8 mouse cellular contexts compared by ENCODE assay signal in the genomic region with DNA sequence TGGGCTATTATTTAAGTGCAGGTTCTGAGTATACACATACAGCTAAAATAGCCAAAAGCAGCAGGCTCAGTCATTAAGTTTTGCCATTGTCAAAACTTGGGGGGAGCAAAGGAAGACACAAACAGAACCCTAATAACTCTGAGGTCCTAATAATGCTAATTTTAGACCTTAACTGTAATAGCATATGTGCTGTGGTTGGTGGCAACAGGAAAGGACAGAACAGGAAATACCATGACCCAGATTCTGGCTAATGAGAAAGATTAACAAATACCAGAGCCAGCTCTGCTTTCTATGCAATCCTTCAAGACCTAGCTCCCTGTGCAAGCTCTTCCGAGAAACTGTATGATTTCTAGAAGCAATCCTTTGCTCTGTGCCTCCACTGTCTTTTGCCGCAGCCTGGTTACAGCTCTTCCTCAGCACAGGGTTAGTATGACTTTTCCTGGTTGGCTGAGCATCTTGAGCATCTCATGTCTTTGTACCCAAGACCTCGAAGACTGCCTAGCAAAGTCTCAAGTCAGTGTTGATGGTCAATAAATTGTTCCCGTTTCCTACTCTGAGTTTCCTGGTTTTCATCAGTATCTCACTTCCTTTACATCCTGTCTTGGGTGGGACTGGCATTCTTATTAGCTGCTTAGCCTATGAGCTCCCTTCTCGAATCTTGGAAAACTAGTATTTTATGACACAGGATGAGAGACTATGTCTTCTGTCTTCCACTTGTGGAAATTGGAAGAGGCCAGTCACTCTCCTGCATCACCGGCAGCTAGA. TPM values are rescaled to one million over a fixed set of nuclear protein-coding genes. Genes with fewer than 3 reads are reported as not detected.
A peak's percentile ranks its signal among the peaks of the same experiment; 100 is the strongest.
DNase-seq lines count a peak whose midpoint lies in the region; ATAC-seq and TF ChIP-seq lines count a peak whose summit lies in the region.

No protein-coding gene starts in this region.

- peak; percentile 11; the same call in 1 of the 2 replicates for TF ChIP-seq POLR2A in lung, adult 2 months (IDR thresholded peaks at IDR 0.05; ENCODE audit: borderline replicate concordance, extremely low read depth, low read depth, low read length)
- no peak for TF ChIP-seq POLR2A in limb, embryonic 14.5 days (IDR thresholded peaks at IDR 0.05; ENCODE audit: borderline replicate concordance, extremely low read depth, insufficient read depth, insufficient read length)
- TF ChIP-seq POLR2A in olfactory bulb, adult 2 months (IDR thresholded peaks at IDR 0.05; ENCODE audit: insufficient read depth, low read depth, low read length): no peak

- no peak for DNase-seq in lung, adult 2 months
- DNase-seq in lung, adult 18-20 months: no peak
- peak; percentile 64 for DNase-seq in heart, embryonic 10.5 days (ENCODE audit: low spot score)
- no peak for DNase-seq in limb, embryonic 14.5 days (ENCODE audit: low spot score)
- DNase-seq in thymus, postnatal 14 days: no peak
- no peak for DNase-seq in urinary bladder, postnatal 10 days (ENCODE audit: low spot score)

- H3K27ac ChIP-seq in heart, embryonic 10.5 days: peak overlapping the region; percentile 65
- peak overlapping the region; percentile 84 for H3K27ac ChIP-seq in limb, embryonic 14.5 days (replicated peaks; ENCODE audit: low read depth, low read length)
- H3K27ac ChIP-seq in olfactory bulb, adult 2 months (ENCODE audit: insufficient read depth, low read depth, low read length): 0 out of 2 replicates have a peak overlapping the region, but pooled peaks have one; percentile 26

- ATAC-seq in limb, embryonic 14.5 days (ENCODE audit: low FRiP score, low read depth): no peak
- no peak for ATAC-seq in megakaryocyte, adult 5-6 weeks (ENCODE audit: poor library complexity, severe bottlenecking)

- 36% methylated on average over 6 of the region's 6 CpGs for WGBS in lung, adult 2 months
- WGBS in heart, embryonic 10.5 days: 64% methylated on average over 6 of the region's 6 CpGs
- WGBS in limb, embryonic 14.5 days: 56% methylated on average over 6 of the region's 6 CpGs
- 78% methylated on average over 6 of the region's 6 CpGs for WGBS in olfactory bulb, adult 2 months

- no peaks in the 10 kb centered on the region for H3K9me3 ChIP-seq in heart, embryonic 10.5 days
- H3K9me3 ChIP-seq in limb, embryonic 14.5 days (ENCODE audit: control insufficient read depth, low read length): 0 out of 2 replicates have a peak, but pooled peaks cover 6% of the 10 kb centered on the region

- H3K9ac ChIP-seq in limb, embryonic 14.5 days (ENCODE audit: low read depth, low read length, severe bottlenecking): peak overlapping the region; percentile 18; the same call in 1 of the 2 replicates

- H3K4me2 ChIP-seq in limb, embryonic 14.5 days (replicated peaks; ENCODE audit: low read depth, low read length, severe bottlenecking): peak overlapping the region; percentile 37

- peaks cover 26% of the 10 kb centered on the region for H3K4me1 ChIP-seq in lung, adult 2 months (ENCODE audit: control insufficient read depth, insufficient read depth, low read length)
- H3K4me1 ChIP-seq in heart, embryonic 10.5 days: peaks cover 28% of the 10 kb centered on the region
- H3K4me1 ChIP-seq in limb, embryonic 14.5 days (ENCODE audit: control insufficient read depth, insufficient read depth, low read length): peaks cover 33% of the 10 kb centered on the region
- peaks cover 9% of the 10 kb centered on the region for H3K4me1 ChIP-seq in olfactory bulb, adult 2 months (ENCODE audit: control insufficient read depth, insufficient read depth, low read length)

- H3K4me3 ChIP-seq in lung, adult 2 months (replicated peaks; ENCODE audit: extremely low read depth, low read depth, low read length): no peak overlapping the region
- H3K4me3 ChIP-seq in heart, embryonic 10.5 days: 0 out of 2 replicates have a peak overlapping the region, but pooled peaks have one; percentile 31
- H3K4me3 ChIP-seq in limb, embryonic 14.5 days (replicated peaks; ENCODE audit: low read length): no peak overlapping the region
- H3K4me3 ChIP-seq in olfactory bulb, adult 2 months (ENCODE audit: insufficient read depth, low read depth, low read length): no peak overlapping the region

- H3K27me3 ChIP-seq in heart, embryonic 10.5 days (ENCODE audit: insufficient read depth, poor library complexity, severe bottlenecking): no peaks in the 10 kb centered on the region
- H3K27me3 ChIP-seq in limb, embryonic 14.5 days (ENCODE audit: control insufficient read depth, insufficient read depth, low read length): no peaks in the 10 kb centered on the region

- TF ChIP-seq CTCF in lung, adult 2 months (IDR thresholded peaks at IDR 0.05; ENCODE audit: insufficient read depth, low read length): no peak
- no peak for TF ChIP-seq CTCF in olfactory bulb, adult 2 months (IDR thresholded peaks at IDR 0.05; ENCODE audit: insufficient read depth, low read depth, low read length)

- H3K36me3 ChIP-seq in heart, embryonic 10.5 days: no peaks in the 10 kb centered on the region
- no peaks in the 10 kb centered on the region for H3K36me3 ChIP-seq in limb, embryonic 14.5 days (ENCODE audit: control insufficient read depth, insufficient read depth, low read length)

RNA-seq across cellular contexts. Expression of a gene that starts 49.9 kb away (rescaled TPM):
- 15.0 and 17.5 TPM in 2 replicates for polyA plus RNA-seq in lung, adult 2 months (2012; rRNA removed)
- 59.8 and 74.4 TPM in 2 replicates for polyA plus RNA-seq in heart, embryonic 10.5 days (2016; fragmentation: Nextera tagmentation; extraction: Ambion mirVana)
- 58.8 and 99.5 TPM in 2 replicates for polyA plus RNA-seq in limb, embryonic 14.5 days (2012; rRNA removed)
- polyA plus RNA-seq in limb, embryonic 14.5 days (2014; fragmentation: Nextera tagmentation; extraction: Ambion mirVana): 62.8 and 73.0 TPM in 2 replicates
- not detected in 2 replicates for polyA plus RNA-seq in olfactory bulb, adult 2 months (2012; ENCODE audit: insufficient read depth, insufficient read length, low replicate concordance, missing spikeins)
- total RNA-seq in megakaryocyte, adult 5-6 weeks (2015): 126 and 156 TPM in 2 replicates
- 114 and 124 TPM in 2 replicates for total RNA-seq in megakaryocyte, adult 5-6 weeks (2017)

Comparison
In these comparisons a context has a peak if more than half of its experiments do, and no peak if none do; other contexts are left out.
1. H3K27ac ChIP-seq: peak in every context shown above with its lines; median percentile 84 in limb, embryonic 14.5 days; 65 in heart, embryonic 10.5 days; 26 in olfactory bulb, adult 2 months.